Mouse (Mus musculus): Measurements from ENCODE around the gene Sobp. TPM values are rescaled to one million over a fixed set of nuclear protein-coding genes. Genes with fewer than 3 reads are reported as not detected.

The Sobp gene
- polyA plus RNA-seq, 1 experiment from 2014 or later = 0.66 TPM

- no peak overlapping the region for H3K27ac ChIP-seq
- 0% methylated on average over 27 of the region's 38 CpGs for WGBS
- ATAC-seq (ENCODE audit: borderline replicate concordance, extremely low read depth, low FRiP score, low TSS enrichment) = peak; percentile 43
- peak overlapping the region; percentile 74 for H3K4me3 ChIP-seq
- peak overlapping the region; percentile 51 for H3K9ac ChIP-seq
- H3K36me3 ChIP-seq = no peaks in the 10 kb centered on the region
- peak overlapping the region; percentile 94 for H3K4me2 ChIP-seq
- H3K4me1 ChIP-seq = peaks cover 25% of the 10 kb centered on the region
- no peaks in the 10 kb centered on the region for H3K9me3 ChIP-seq
- H3K27me3 ChIP-seq = peaks cover 87% of the 10 kb centered on the region
Observed at GRCm38 (mm10) chr10:43173828-43174325, 453 bp downstream of the Sobp start.

- no peaks in the 10 kb centered on the region for H3K9me3 ChIP-seq
- H3K27ac ChIP-seq = no peak overlapping the region
- peak; percentile 55 for ATAC-seq (ENCODE audit: borderline replicate concordance, extremely low read depth, low FRiP score, low TSS enrichment)
- peak overlapping the region; percentile 39 for H3K9ac ChIP-seq
- WGBS = under 1% methylated on average over 51 of the region's 53 CpGs
- peak overlapping the region; percentile 94 for H3K4me2 ChIP-seq
- peaks cover 83% of the 10 kb centered on the region for H3K27me3 ChIP-seq
- H3K4me1 ChIP-seq = peaks cover 25% of the 10 kb centered on the region
- H3K4me3 ChIP-seq = peak overlapping the region; percentile 74
- H3K36me3 ChIP-seq = no peaks in the 10 kb centered on the region
Observed at GRCm38 (mm10) chr10:43173141-43173827, 1.0 kb downstream of the Sobp start.

- no peak for ATAC-seq (ENCODE audit: borderline replicate concordance, extremely low read depth, low FRiP score, low TSS enrichment)
- Histone ChIP-seq H3K27me3 (peaks cover 76% of the 10 kb centered on the region), H3K36me3 (no peaks in the 10 kb centered on the region), H3K9ac (0 out of 2 replicates have a peak overlapping the region, but pooled peaks have one; percentile 39), H3K27ac (no peak overlapping the region), H3K4me2 (peak overlapping the region; percentile 94), H3K9me3 (no peaks in the 10 kb centered on the region), H3K4me1 (peaks cover 25% of the 10 kb centered on the region), H3K4me3 (peak overlapping the region; percentile 74)
- WGBS = 10% methylated on average over 8 of the region's 8 CpGs
Observed at GRCm38 (mm10) chr10:43172554-43172953, 1.8 kb downstream of the Sobp start.

- no peaks in the 10 kb centered on the region for H3K9me3 ChIP-seq
- H3K27me3 ChIP-seq = peaks cover 74% of the 10 kb centered on the region
- H3K4me2 ChIP-seq = peak overlapping the region; percentile 94
- H3K36me3 ChIP-seq = no peaks in the 10 kb centered on the region
- H3K9ac ChIP-seq = no peak overlapping the region
- H3K4me3 ChIP-seq = 0 out of 2 replicates have a peak overlapping the region, but pooled peaks have one; percentile 74
- no peak for ATAC-seq (ENCODE audit: borderline replicate concordance, extremely low read depth, low FRiP score, low TSS enrichment)
- WGBS = 11% methylated on average over 7 of the region's 7 CpGs
- H3K4me1 ChIP-seq = peaks cover 25% of the 10 kb centered on the region
- H3K27ac ChIP-seq = no peak overlapping the region
Observed at GRCm38 (mm10) chr10:43172066-43172465, 2.3 kb downstream of the Sobp start.

GRCm38 (mm10) chr10:43171106-43171505, 3.2 kb downstream of the Sobp start:
- Histone ChIP-seq H3K4me1 (peaks cover 25% of the 10 kb centered on the region), H3K9ac (no peak overlapping the region), H3K36me3 (no peaks in the 10 kb centered on the region), H3K27me3 (peaks cover 66% of the 10 kb centered on the region), H3K4me2 (peak overlapping the region; percentile 7; the same call in 1 of the 2 replicates), H3K27ac (no peak overlapping the region), H3K9me3 (no peaks in the 10 kb centered on the region), H3K4me3 (no peak overlapping the region)
- no peak for ATAC-seq (ENCODE audit: borderline replicate concordance, extremely low read depth, low FRiP score, low TSS enrichment)
- WGBS = 6% methylated on average over 8 of the region's 8 CpGs

GRCm38 (mm10) chr10:43168847-43169246, 5.5 kb downstream of the Sobp start:
- Histone ChIP-seq H3K27ac (no peak overlapping the region), H3K27me3 (peaks cover 43% of the 10 kb centered on the region), H3K9ac (no peak overlapping the region), H3K36me3 (no peaks in the 10 kb centered on the region), H3K4me1 (peaks cover 16% of the 10 kb centered on the region), H3K9me3 (no peaks in the 10 kb centered on the region), H3K4me2 (no peak overlapping the region), H3K4me3 (no peak overlapping the region)
- no peak for ATAC-seq (ENCODE audit: borderline replicate concordance, extremely low read depth, low FRiP score, low TSS enrichment)
- 77% methylated on average over 7 of the region's 7 CpGs for WGBS

- H3K9me3 ChIP-seq = 0 out of 2 replicates have a peak, but pooled peaks cover 4% of the 10 kb centered on the region
- no peak overlapping the region for H3K4me2 ChIP-seq
- ATAC-seq (ENCODE audit: borderline replicate concordance, extremely low read depth, low FRiP score, low TSS enrichment) = no peak; the same call in 1 of the 2 replicates
- 91% methylated on average over 3 of the region's 3 CpGs for WGBS
- peaks cover 25% of the 10 kb centered on the region; the same call in 1 of the 2 replicates for H3K27me3 ChIP-seq
- H3K9ac ChIP-seq = no peak overlapping the region
- no peak overlapping the region for H3K4me3 ChIP-seq
- H3K36me3 ChIP-seq = no peaks in the 10 kb centered on the region
- peaks cover 7% of the 10 kb centered on the region for H3K4me1 ChIP-seq
- H3K27ac ChIP-seq = no peak overlapping the region
Observed at GRCm38 (mm10) chr10:43166817-43167216, 7.5 kb downstream of the Sobp start.

- Histone ChIP-seq H3K4me2 (no peak overlapping the region), H3K9me3 (0 out of 2 replicates have a peak, but pooled peaks cover 4% of the 10 kb centered on the region), H3K4me3 (no peak overlapping the region), H3K9ac (no peak overlapping the region), H3K36me3 (no peaks in the 10 kb centered on the region), H3K27me3 (peaks cover 19% of the 10 kb centered on the region; the same call in 1 of the 2 replicates), H3K27ac (no peak overlapping the region), H3K4me1 (peaks cover 5% of the 10 kb centered on the region)
- WGBS = 74% methylated on average over 1 of the region's 1 CpGs
- ATAC-seq (ENCODE audit: borderline replicate concordance, extremely low read depth, low FRiP score, low TSS enrichment) = no peak
Observed at GRCm38 (mm10) chr10:43166146-43166545, 8.2 kb downstream of the Sobp start.

- Histone ChIP-seq H3K4me1 (no peaks in the 10 kb centered on the region), H3K27me3 (peaks cover 7% of the 10 kb centered on the region; the same call in 1 of the 2 replicates), H3K9me3 (0 out of 2 replicates have a peak, but pooled peaks cover 4% of the 10 kb centered on the region), H3K4me2 (no peak overlapping the region), H3K36me3 (no peaks in the 10 kb centered on the region), H3K4me3 (no peak overlapping the region), H3K9ac (no peak overlapping the region), H3K27ac (no peak overlapping the region)
- ATAC-seq (ENCODE audit: borderline replicate concordance, extremely low read depth, low FRiP score, low TSS enrichment) = no peak
- 86% methylated on average over 2 of the region's 2 CpGs for WGBS
Observed at GRCm38 (mm10) chr10:43164406-43164805, 9.9 kb downstream of the Sobp start.

- ATAC-seq (ENCODE audit: borderline replicate concordance, extremely low read depth, low FRiP score, low TSS enrichment) = no peak
- WGBS = 54% methylated on average over 12 of the region's 12 CpGs
- H3K4me1 ChIP-seq = no peaks in the 10 kb centered on the region
- no peak overlapping the region for H3K4me3 ChIP-seq
- H3K4me2 ChIP-seq = no peak overlapping the region
- no peak overlapping the region for H3K27ac ChIP-seq
- no peaks in the 10 kb centered on the region for H3K27me3 ChIP-seq
- H3K9me3 ChIP-seq = 0 out of 2 replicates have a peak, but pooled peaks cover 4% of the 10 kb centered on the region
- no peaks in the 10 kb centered on the region for H3K36me3 ChIP-seq
- no peak overlapping the region for H3K9ac ChIP-seq
Observed at GRCm38 (mm10) chr10:43162318-43162717, 12.0 kb downstream of the Sobp start.

GRCm38 (mm10) chr10:43159333-43159732, 15.0 kb downstream of the Sobp start:
- 0 out of 2 replicates have a peak, but pooled peaks cover 4% of the 10 kb centered on the region for H3K9me3 ChIP-seq
- no peak for ATAC-seq (ENCODE audit: borderline replicate concordance, extremely low read depth, low FRiP score, low TSS enrichment)
- no peak overlapping the region for H3K4me2 ChIP-seq
- no peaks in the 10 kb centered on the region for H3K36me3 ChIP-seq
- no peaks in the 10 kb centered on the region for H3K27me3 ChIP-seq
- H3K9ac ChIP-seq = no peak overlapping the region
- 78% methylated on average over 5 of the region's 5 CpGs for WGBS
- no peak overlapping the region for H3K27ac ChIP-seq
- no peak overlapping the region for H3K4me3 ChIP-seq
- peaks cover 9% of the 10 kb centered on the region for H3K4me1 ChIP-seq

GRCm38 (mm10) chr10:43158917-43159316, 15.4 kb downstream of the Sobp start:
- 62% methylated on average over 5 of the region's 5 CpGs for WGBS
- H3K4me2 ChIP-seq = no peak overlapping the region
- ATAC-seq (ENCODE audit: borderline replicate concordance, extremely low read depth, low FRiP score, low TSS enrichment) = no peak

More at GRCm38 (mm10) chr10:43158917-43159316, 15.4 kb downstream of the Sobp start:
- no peak overlapping the region for H3K4me3 ChIP-seq
- H3K27ac ChIP-seq = no peak overlapping the region
- H3K36me3 ChIP-seq = no peaks in the 10 kb centered on the region
- 0 out of 2 replicates have a peak, but pooled peaks cover 4% of the 10 kb centered on the region for H3K9me3 ChIP-seq
- no peak overlapping the region for H3K9ac ChIP-seq
- peaks cover 9% of the 10 kb centered on the region for H3K4me1 ChIP-seq
- H3K27me3 ChIP-seq = no peaks in the 10 kb centered on the region

Data from lung, embryonic 15.5 days (tissue).